Mouse (Mus musculus) right cerebral cortex, adult 18-20 months (tissue): ENCODE measurements around the gene Olfr577.
A peak's percentile ranks its signal among the peaks of the same experiment; 100 is the strongest.

Experiments used
- DNase-seq: peaks from one replicate; pipeline ENCODE4 v3.0.0; 2022; ENCODE audit warnings: mixed read lengths

Olfr577 gene

DNA sequence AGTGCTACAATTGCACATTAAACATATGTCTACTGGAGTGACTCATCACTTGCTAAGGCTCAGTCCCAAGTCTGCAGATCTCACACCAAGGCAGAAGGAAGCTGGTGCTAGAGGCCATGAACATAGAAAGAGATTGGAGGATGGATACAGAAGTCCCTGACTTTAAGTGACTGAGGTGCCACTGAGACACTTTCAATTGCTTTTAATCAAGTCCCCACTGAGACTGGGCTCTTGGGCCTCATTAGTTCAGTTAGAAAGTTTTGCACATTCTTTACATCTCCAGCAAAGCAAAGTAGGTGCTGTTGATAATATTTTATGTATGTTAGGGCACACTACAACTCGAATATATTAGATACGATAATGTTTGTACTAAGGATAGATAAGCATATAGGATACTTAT, at the start of gene Olfr577:
Gene Olfr577 (minus strand): TSS at position 101 of the 400 bp plus-strand sequence.
- no peak for DNase-seq

DNA sequence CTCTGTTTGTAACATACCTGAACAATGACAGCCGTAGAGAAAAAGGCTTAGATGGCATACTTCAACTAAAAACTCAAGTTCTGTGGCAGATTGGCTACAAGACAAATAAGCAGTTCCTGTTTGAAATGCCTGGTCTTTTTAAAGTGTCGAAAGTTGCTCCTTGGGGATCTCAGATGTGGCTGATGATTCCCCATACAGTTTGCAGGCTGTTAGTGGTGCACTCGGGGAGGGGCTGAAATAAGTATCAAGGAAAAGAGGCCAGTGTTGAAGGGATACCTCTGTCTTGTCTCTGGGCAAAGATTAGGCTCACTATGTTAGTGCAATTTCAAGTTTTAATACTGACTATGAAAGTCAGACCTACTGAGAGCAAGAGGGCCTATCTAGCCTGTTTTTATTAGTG, 13.5 kb upstream of the Olfr577 start, which contains the start of gene Olfr578:
Gene Olfr578 (minus strand): TSS at position 101 of the 400 bp plus-strand sequence.
- no peak for DNase-seq

DNA sequence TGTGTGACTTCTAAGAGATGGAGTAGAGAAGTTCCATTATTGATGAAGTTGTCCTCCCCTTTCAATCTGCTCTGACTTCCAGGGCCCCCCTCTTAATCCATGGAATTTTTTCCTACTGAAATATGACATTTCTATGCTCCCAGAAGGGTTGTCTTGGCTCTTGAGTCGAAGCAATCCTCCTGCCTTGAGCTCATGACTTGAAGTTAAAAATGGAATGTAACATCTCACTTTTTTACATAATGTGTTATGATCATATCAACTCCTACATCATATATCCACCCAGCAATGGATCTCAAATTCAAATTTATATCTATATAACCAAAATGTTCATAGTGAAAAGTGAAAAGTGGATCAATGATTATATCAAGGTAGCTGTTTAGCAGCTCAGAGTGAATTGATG, 1.3 kb downstream of the Olfr577 start:
- DNase-seq = peak; percentile 4

DNA sequence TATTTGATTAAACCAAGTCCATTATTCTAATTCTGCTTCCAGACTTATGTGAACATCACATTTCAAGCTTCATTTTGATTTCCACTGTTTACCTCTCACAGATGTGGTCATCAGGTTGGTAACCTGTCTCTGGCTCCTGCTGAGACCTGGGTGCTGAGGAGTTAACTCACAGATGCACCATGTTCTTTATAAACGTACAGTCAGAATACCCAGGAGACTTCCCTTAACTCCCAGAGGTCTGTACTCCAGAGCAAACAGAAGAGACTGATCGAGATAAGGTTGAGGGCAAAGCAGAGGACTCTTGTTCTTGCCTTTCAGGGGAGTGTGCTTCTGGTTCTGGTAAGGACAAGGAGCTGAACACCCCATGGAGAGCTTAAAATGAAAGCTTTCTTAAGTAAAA, 13.4 kb downstream of the Olfr577 start, which contains the start of gene Olfr576:
Gene Olfr576 (plus strand): TSS at position 301 of the 400 bp plus-strand sequence.
- no peak for DNase-seq

DNA sequence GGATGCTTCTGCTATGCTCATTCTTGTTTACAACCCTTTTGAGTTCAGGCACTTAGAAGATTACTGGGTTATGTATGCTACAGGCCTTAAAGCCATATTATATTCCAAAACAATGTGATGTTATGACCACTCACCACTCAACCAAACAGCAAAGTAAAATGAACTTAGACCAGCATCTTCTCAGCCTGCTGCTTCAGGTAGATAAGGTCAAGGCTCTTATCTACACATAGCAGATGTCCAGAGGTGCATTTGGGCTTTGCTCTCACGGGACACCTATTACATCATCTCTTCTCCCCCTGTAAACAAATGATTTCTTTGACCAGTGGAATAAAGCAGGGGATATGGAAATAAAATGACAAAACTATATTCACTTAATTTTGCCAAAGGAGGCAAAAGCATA, 17.1 kb downstream of the Olfr577 start, which contains the start of gene Olfr575:
Gene Olfr575 (minus strand): TSS at position 183 of the 400 bp plus-strand sequence.
- no peak for DNase-seq

DNA sequence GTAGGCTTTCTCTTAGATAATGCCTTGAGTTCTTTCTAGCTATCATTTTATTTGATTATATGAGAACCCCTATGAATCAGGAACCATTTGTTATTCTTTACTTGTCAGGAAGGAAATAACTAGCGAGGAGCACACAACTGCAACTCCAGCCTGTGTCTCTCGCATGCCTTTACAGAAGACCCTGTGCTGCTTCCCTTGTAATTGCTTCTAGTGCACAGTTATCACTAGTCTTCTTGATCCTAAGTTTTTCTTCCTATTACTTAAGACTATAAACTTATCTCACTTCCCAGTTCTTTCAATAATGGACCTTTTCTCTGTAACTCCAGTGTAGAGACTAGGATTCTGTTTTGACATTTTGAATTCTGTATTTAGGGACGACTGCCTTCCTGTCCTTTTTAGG, 17.6 kb downstream of the Olfr577 start:
- no peak for DNase-seq

DNA sequence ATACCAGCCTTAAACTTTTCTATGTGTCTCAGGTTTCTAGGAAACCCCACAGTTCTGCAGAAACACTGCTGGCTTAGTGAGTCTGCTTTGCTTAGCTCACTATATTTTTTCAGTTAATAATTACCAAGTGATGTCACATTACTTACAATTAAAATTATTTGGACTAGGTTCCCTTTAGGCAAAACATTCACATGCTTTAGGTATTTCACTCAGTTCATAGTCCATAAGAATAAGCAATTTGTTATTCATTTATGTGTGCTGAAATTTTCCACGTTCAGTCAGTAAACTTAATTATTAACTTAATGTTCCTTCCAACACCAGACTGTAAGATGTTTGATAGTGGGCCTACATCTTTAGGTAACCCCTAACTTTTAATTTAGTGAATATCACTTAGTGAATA, 25.0 kb downstream of the Olfr577 start:
- no peak for DNase-seq

DNA sequence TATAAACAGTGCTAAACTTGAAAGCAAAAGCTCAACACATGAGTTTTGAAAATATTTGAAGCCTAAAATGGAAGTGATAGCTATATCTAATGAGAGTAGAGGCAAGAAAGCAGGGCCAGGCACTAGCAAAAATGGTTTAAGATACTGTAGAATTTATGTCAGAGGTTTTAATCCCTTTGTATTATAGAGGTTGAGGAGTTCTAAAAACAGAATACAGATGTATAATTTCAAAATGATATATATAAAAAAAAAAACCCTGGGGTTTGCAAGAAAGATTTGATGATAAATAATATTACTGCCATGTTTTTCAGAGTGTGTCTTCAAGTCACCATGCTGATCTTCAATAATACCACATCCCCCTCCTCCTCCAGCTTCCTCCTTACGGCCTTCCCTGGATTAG, 27.6 kb downstream of the Olfr577 start, which contains the start of gene Olfr574:
Gene Olfr574 (plus strand): TSS at position 301 of the 400 bp plus-strand sequence.
- DNase-seq = no peak

DNA sequence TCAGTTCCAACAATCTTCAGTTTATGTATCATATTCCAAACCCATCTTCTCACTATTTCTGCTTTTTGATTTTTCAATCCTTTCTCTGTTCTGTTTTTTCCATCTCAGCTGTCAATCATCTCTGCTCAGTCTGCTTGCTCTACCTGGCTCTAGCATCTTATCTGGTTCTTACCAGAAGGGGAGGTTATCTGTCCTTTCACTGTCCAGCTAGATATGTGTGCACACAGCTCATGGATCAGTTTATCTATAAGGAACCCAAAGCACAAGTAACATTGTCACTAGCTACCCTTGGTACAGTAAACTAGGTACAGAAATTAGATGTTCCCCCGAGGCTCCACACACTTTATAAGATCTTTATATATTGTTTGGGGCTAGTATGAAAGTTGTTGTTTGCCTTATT, 32.3 kb downstream of the Olfr577 start:
- DNase-seq = no peak

DNA sequence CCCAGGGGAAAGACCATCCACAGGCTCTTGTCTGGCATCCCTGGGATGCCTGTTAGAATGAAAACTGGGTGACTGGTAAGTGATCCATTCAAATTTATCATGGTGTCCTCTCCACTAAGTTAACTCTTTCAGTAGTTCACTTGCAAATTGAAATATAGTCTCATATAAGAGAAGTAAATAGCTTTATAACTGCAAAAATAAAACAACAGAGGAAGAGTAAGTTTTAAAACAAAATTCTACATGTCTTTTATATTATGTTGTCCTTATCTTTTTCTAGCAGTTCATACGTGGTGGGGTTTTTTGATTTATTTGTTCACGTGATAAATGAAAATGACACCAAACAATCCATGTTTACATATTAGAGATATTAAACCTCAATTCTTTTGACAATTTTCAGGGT, 33.3 kb downstream of the Olfr577 start, which contains the start of gene Olfr573-ps1:
Gene Olfr573-ps1 (minus strand): TSS at position 101 of the 400 bp plus-strand sequence.
- DNase-seq = no peak

DNA sequence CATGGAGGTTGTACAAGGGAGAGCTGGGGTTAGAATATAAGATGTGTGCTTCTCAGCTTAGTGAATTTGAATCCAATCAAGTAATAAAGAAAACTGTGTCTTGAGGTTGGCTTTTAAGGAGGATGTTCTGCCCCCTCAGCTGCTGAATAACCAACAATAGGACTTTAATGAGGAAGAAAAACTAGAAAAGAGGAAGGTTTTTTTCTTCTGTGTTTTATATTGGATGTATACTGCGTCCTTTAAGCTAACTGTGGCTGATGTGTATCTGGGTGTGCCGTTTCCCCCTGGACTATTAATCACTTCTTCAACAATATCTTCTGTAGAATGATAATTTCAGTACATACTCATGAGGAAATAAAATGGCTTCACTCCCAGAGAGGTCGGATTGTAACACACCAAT, 48.6 kb downstream of the Olfr577 start:
- no peak for DNase-seq

DNA sequence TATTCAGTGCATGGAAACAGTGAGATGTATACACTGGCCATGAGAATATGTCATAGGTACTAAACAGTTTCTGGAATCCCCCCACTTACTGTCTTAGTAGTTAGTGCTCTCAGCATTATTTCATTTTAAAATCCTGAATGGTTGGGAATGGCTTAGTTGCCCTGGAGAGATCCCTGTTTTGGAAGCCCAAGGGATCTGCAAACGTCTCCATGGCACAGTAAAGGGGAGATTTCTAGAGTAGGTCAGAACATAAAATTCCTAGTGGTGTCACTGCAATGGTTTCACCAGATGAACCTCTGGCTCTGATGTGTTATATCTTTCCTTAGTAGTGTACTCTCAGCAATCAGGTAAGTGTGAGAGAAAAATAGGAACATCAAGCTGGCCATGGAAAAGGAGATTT, 51.6 kb downstream of the Olfr577 start, which contains the start of gene Olfr572:
Gene Olfr572 (plus strand): TSS at position 301 of the 400 bp plus-strand sequence.
- no peak for DNase-seq
